Mouse (Mus musculus) lung, postnatal 0 days (tissue): ENCODE data around the gene Trappc5.

Source experiments
- CTCF ChIP-seq: IDR thresholded peaks from 2 replicates; pipeline ENCODE4 v1.5.1; 2016; ENCODE audit warnings: antibody characterized with exemption, mild to moderate bottlenecking
- EP300 ChIP-seq: IDR thresholded peaks from 2 replicates; pipeline ENCODE4 v1.6.1; 2016; ENCODE audit warnings: antibody characterized with exemption, mild to moderate bottlenecking, control low read depth

GRCm38 (mm10) chr8:3656725-3657381 lies 19.2 kb upstream of the Trappc5 start:
- TF ChIP-seq CTCF = no peak
- TF ChIP-seq EP300 = no peak
